In genomic region chr7:97361467-97361866, GRCm38 (mm10) we compare ENCODE assay signal across 9 mouse cellular contexts. TPM values are rescaled to one million over a fixed set of nuclear protein-coding genes. Genes with fewer than 3 reads are reported as not detected.
DNase-seq lines count a peak whose midpoint lies in the region; ATAC-seq and TF ChIP-seq lines count a peak whose summit lies in the region.
"Had no signal": no experiment of that assay in that cellular context is flagged by ENCODE, and none has a peak within 500 bp of the region (broad histone marks: within the 10 kb centered on the region; RNA-seq: fewer than 3 reads in every experiment).

No protein-coding gene starts in this region.

- no peaks in the 10 kb centered on the region for H3K36me3 ChIP-seq in lung, postnatal 0 days (ENCODE audit: insufficient read depth, low read length)
- H3K36me3 ChIP-seq: stomach, embryonic 15.5 days had no signal

- TF ChIP-seq EP300 in lung, postnatal 0 days (IDR thresholded peaks at IDR 0.05), result no peak

- H3K9me3 ChIP-seq in lung, postnatal 0 days (ENCODE audit: low read length), result no peaks in the 10 kb centered on the region
- H3K9me3 ChIP-seq: stomach, embryonic 15.5 days had no signal

- no peaks in the 10 kb centered on the region for H3K27me3 ChIP-seq in lung, postnatal 0 days (replicated peaks; ENCODE audit: insufficient read depth, low read length)
- H3K27me3 ChIP-seq: stomach, embryonic 15.5 days had no signal

- H3K9ac ChIP-seq in lung, postnatal 0 days (replicated peaks; ENCODE audit: low read depth), result no peak overlapping the region
- H3K9ac ChIP-seq: stomach, embryonic 15.5 days had no signal

- no peak overlapping the region for H3K4me3 ChIP-seq in lung, postnatal 0 days (ENCODE audit: low read depth, low read length)
- H3K4me3 ChIP-seq: stomach, embryonic 15.5 days had no signal

- H3K4me1 ChIP-seq in lung, postnatal 0 days (ENCODE audit: insufficient read depth, low read depth, low read length), result no peaks in the 10 kb centered on the region; the same call in 1 of the 2 replicates
- H3K4me1 ChIP-seq: stomach, embryonic 15.5 days had no signal

- no peak overlapping the region for H3K4me2 ChIP-seq in lung, postnatal 0 days (replicated peaks; ENCODE audit: low read depth, low read length)
- H3K4me2 ChIP-seq: stomach, embryonic 15.5 days had no signal

- 27% methylated on average over 4 of the region's 4 CpGs for WGBS in lung, postnatal 0 days

- intact Hi-C loops in left cerebral cortex, postnatal 4 days (cut with DNase I), result no loop called here
- intact Hi-C loops in left cerebral cortex, postnatal 25 days (cut with DNase I), result no loop called here
- intact Hi-C loops in gastrocnemius, postnatal 36 days (cut with DNase I), result no loop called here

- ATAC-seq in common myeloid progenitor, adult 5-6 weeks (replicated peaks; ENCODE audit: low read depth, poor library complexity, severe bottlenecking), result peak; percentile 71; the same call in 1 of the 2 replicates
- no peak for ATAC-seq in lung, postnatal 0 days

- no peak overlapping the region for H3K27ac ChIP-seq in lung, postnatal 0 days (ENCODE audit: low read length)
- H3K27ac ChIP-seq: stomach, embryonic 15.5 days had no signal

- peak; percentile 38 for DNase-seq in adrenal gland, postnatal 10 days
- DNase-seq in adrenal gland, adult 18-20 months (ENCODE audit: low spot score in 2 of 2), result no peak
- peak; percentile 43 for DNase-seq in left cerebral cortex, postnatal 4 days
- no peak for DNase-seq in left cerebral cortex, postnatal 25 days (ENCODE audit: low spot score in 2 of 2)
- peak; percentile 48 for DNase-seq in lung, postnatal 0 days (ENCODE audit: low spot score)
- peak; percentile 68 for DNase-seq in thymus, postnatal 14 days
- DNase-seq in gastrocnemius, postnatal 36 days, result no peak

- TF ChIP-seq CTCF in lung, postnatal 0 days (IDR thresholded peaks at IDR 0.05), result peak; percentile 87

RNA-seq across cellular contexts. Expression of gene Alg8, which starts 9.9 kb away (rescaled TPM):
- 10 to 100 TPM; 13.2 to 13.8 TPM for total RNA-seq in adrenal gland, postnatal 10 days (2021)
- 10 to 100 TPM; 14.0 to 15.2 TPM for total RNA-seq in adrenal gland, adult 18-20 months (2021)
- 10 to 100 TPM in 1 of 2 experiments, 1 to 10 TPM in 1; 9.4 to 12.4 TPM for total RNA-seq in left cerebral cortex, postnatal 4 days (2021)
- 10 to 100 TPM; 11.8 to 12.9 TPM for total RNA-seq in left cerebral cortex, postnatal 25 days (2021)
- 36.6 and 45.1 TPM in 2 replicates for total RNA-seq in common myeloid progenitor, adult 5-6 weeks (2017)
- 11.0 TPM in 2 replicates for polyA plus RNA-seq in lung, postnatal 0 days (2015; fragmentation: Nextera tagmentation; extraction: Ambion mirVana)
- total RNA-seq in gastrocnemius, postnatal 36 days (2021), result 1 to 10 TPM; 3.0 to 3.4 TPM

RNA-seq across cellular contexts. Expression of gene Kctd21, which starts 29.3 kb away (rescaled TPM):
- total RNA-seq in adrenal gland, postnatal 10 days (2021), result 1 to 10 TPM; 4.0 to 5.4 TPM
- total RNA-seq in adrenal gland, adult 18-20 months (2021), result 10 to 100 TPM; 10.6 to 11.5 TPM
- total RNA-seq in left cerebral cortex, postnatal 4 days (2021), result 1 to 10 TPM; 5.0 to 5.8 TPM
- 10 to 100 TPM; 14.1 to 15.3 TPM for total RNA-seq in left cerebral cortex, postnatal 25 days (2021)
- 0.09 and 0.78 TPM in 2 replicates for total RNA-seq in common myeloid progenitor, adult 5-6 weeks (2017)
- 5.7 and 6.1 TPM in 2 replicates for polyA plus RNA-seq in lung, postnatal 0 days (2015; fragmentation: Nextera tagmentation; extraction: Ambion mirVana)
- 1 to 10 TPM; 2.6 to 3.1 TPM for total RNA-seq in gastrocnemius, postnatal 36 days (2021)

RNA-seq across cellular contexts. Expression of gene Usp35, which starts 29.6 kb away (rescaled TPM):
- 1 to 10 TPM; 3.6 to 7.1 TPM for total RNA-seq in adrenal gland, postnatal 10 days (2021)
- 10 to 100 TPM in 1 of 2 experiments, 1 to 10 TPM in 1; 8.4 to 10.6 TPM for total RNA-seq in adrenal gland, adult 18-20 months (2021)
- 10 to 100 TPM; 12.9 to 13.8 TPM for total RNA-seq in left cerebral cortex, postnatal 4 days (2021)
- 10 to 100 TPM; 13.7 to 15.6 TPM for total RNA-seq in left cerebral cortex, postnatal 25 days (2021)
- total RNA-seq in common myeloid progenitor, adult 5-6 weeks (2017), result not detected in 2 replicates
- 1.5 and 1.6 TPM in 2 replicates for polyA plus RNA-seq in lung, postnatal 0 days (2015; fragmentation: Nextera tagmentation; extraction: Ambion mirVana)
- total RNA-seq in gastrocnemius, postnatal 36 days (2021), result under 1 TPM; 0.74 to 0.94 TPM

RNA-seq across cellular contexts. Expression of gene Ndufc2, which starts 38.3 kb away (rescaled TPM):
- total RNA-seq in adrenal gland, postnatal 10 days (2021), result 100 to 1,000 TPM; 603 to 657 TPM
- 100 to 1,000 TPM; 276 to 365 TPM for total RNA-seq in adrenal gland, adult 18-20 months (2021)
- total RNA-seq in left cerebral cortex, postnatal 4 days (2021), result 100 to 1,000 TPM; 249 to 255 TPM
- 100 to 1,000 TPM; 228 to 241 TPM for total RNA-seq in left cerebral cortex, postnatal 25 days (2021)
- total RNA-seq in common myeloid progenitor, adult 5-6 weeks (2017), result 210 and 280 TPM in 2 replicates
- polyA plus RNA-seq in lung, postnatal 0 days (2015; fragmentation: Nextera tagmentation; extraction: Ambion mirVana), result 461 and 535 TPM in 2 replicates
- total RNA-seq in gastrocnemius, postnatal 36 days (2021), result 100 to 1,000 TPM; 297 to 299 TPM

RNA-seq across cellular contexts. Expression of gene Thrsp, which starts 56.1 kb away (rescaled TPM):
- total RNA-seq in adrenal gland, postnatal 10 days (2021), result 100 to 1,000 TPM; 444 to 455 TPM
- 1,000 to 10,000 TPM in 1 of 2 experiments, 100 to 1,000 TPM in 1; 976 to 2,135 TPM for total RNA-seq in adrenal gland, adult 18-20 months (2021)
- total RNA-seq in left cerebral cortex, postnatal 4 days (2021), result 1 to 10 TPM; 2.4 to 2.6 TPM
- total RNA-seq in left cerebral cortex, postnatal 25 days (2021), result 10 to 100 TPM; 16.0 to 20.0 TPM
- total RNA-seq in common myeloid progenitor, adult 5-6 weeks (2017), result not detected in 2 replicates
- 2.4 and 2.5 TPM in 2 replicates for polyA plus RNA-seq in lung, postnatal 0 days (2015; fragmentation: Nextera tagmentation; extraction: Ambion mirVana)
- 10 to 100 TPM; 15.4 to 23.9 TPM for total RNA-seq in gastrocnemius, postnatal 36 days (2021)

Comparison
In these comparisons a context has a peak if more than half of its experiments do, and no peak if none do; other contexts are left out.
1. DNase-seq: peak in adrenal gland, postnatal 10 days (single experiment), left cerebral cortex, postnatal 4 days (single experiment), lung, postnatal 0 days (single experiment) and thymus, postnatal 14 days (single experiment); none in adrenal gland, adult 18-20 months (0 of 2), left cerebral cortex, postnatal 25 days (0 of 2) and gastrocnemius, postnatal 36 days (0 of 2).